Mouse (Mus musculus) left cerebral cortex, adult 2 months (tissue): ENCODE measurements around the gene Eif2ak1. TPM values are rescaled to one million over a fixed set of nuclear protein-coding genes. Genes with fewer than 3 reads are reported as not detected.
"Not testable (repeated sequence)": the region's sequence is repeated elsewhere in the genome, so short reads cannot be mapped to it uniquely, and the experiment has no call there.

Source experiments
- DNase-seq, 2 experiments: peaks; one replicate each; pipeline ENCODE4 v3.0.0; 2021 to 2022; ENCODE audit warnings: low spot score in 2 of 2, mixed read lengths in 1 of 2; ENCODE audit errors: extremely low spot score in 1 of 2
- H3K27ac ChIP-seq: fragments of 200-600 bp; 2 replicates; pipeline ENCODE4 v1.8.1; 2022
- H3K4me3 ChIP-seq: fragments of 200-600 bp; 2 replicates; pipeline ENCODE4 v1.8.1; 2022
- CTCF ChIP-seq: fragments of 200-600 bp; IDR thresholded peaks from 2 replicates; pipeline ENCODE4 v1.8.1; 2022; ENCODE audit warnings: antibody characterized with exemption, mild to moderate bottlenecking, moderate library complexity
- intact Hi-C: fragments of 180-260 bp; cut with DNase I; formaldehyde crosslinking; loops from one replicate; pipeline ENCODE4 v1.15.1; 2025
- long read RNA-seq, 2 experiments: library from polyadenylated mRNA; stranded (forward); transcript quantifications; one replicate each; pipeline ENCODE4 v2.0.0; 2021; ENCODE audit warnings: borderline mapping rate in 2 of 2
- total RNA-seq, 2 experiments: library from RNA; stranded (reverse); gene quantifications; 2 replicates each; pipeline ENCODE4 v1.2.3; 2021

Eif2ak1 gene
- 10 to 100 TPM; 43.6 to 48.3 TPM for total RNA-seq
- long read RNA-seq, experiment 1, full-length matches to known transcripts, result 94 of 119 reads
- long read RNA-seq, experiment 1, partial matches to known transcripts, result 5 of 119 reads
- long read RNA-seq, experiment 1, other reads (novel, unspliced or antisense), result 20 of 119 reads
- long read RNA-seq, experiment 2, full-length matches to known transcripts, result 66 of 90 reads
- long read RNA-seq, experiment 2, partial matches to known transcripts, result 5 of 90 reads
- long read RNA-seq, experiment 2, other reads (novel, unspliced or antisense), result 19 of 90 reads

DNA sequence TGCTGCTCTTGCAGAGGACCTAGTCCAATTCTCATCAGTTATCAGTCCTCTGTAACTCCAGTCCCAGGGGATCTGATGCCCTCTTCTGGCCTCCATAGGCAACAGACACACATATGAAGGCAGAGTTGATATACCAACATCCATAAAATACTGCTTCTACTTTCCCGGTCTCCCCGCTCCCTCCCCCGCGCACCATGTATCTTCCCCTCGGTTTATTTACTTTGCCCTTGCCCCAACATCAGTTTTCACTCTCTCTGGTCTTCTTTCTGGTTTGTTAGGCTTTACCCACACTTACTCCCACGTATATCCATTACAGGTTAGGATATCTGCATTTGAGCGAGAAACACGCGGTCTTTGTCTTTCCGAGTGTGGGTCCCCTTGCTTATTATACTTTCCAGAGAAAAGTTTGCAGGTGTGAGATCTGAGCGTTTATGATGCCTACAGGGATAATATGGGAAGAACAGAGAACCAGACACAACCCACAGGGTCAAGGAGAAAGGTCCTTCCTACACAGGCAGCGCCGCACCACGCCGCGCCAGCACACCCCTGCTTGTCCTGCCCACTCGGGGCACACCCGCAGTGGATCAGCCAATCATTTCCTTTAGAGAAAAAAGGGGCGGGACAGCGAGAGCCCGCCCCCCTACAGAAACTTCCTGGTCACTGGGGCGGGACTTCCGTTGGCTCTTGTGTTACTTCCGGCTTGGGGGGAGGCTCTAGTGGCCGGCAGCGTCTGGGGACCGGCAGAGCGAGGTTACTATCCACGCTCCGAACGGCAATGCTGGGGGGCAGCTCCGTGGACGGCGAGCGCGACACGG, at the start of gene Eif2ak1:
Gene Eif2ak1, plus strand, starts transcription at position 673 of the 815 bp plus-strand sequence.
- peak; percentile 84 to 89 for DNase-seq
- peak within 1 kb of the TSS; percentile 90 for H3K4me3 ChIP-seq
- intact Hi-C loops, result no loop called here
- peak within 1 kb of the TSS; percentile 86 for H3K27ac ChIP-seq
- TF ChIP-seq CTCF, result peak; percentile 54

DNA sequence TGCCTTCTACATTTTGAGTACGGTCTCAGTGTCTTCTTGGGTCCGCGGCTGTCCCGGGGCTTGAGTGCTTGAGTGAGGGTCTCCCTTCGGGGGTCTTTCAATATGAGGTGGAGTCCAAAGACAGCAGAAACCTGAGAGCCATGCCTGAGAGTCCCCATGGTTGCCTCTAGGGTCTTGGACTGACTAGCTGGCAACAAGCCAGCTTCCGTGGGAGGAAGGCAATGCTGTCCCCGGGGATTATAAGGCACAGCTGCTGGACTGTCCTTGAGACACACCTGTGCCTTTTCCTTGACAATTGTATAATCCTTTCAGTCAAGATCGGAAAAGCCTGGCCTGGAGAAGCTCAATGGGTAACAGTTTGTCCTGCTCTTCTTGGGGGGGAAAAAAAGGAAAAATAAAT, 35.6 kb upstream of the Eif2ak1 start:
- no peak for DNase-seq
- Histone ChIP-seq H3K4me3 (no peak overlapping the region), H3K27ac (no peak overlapping the region)
- intact Hi-C loops, result no loop called here
- no peak for TF ChIP-seq CTCF

DNA sequence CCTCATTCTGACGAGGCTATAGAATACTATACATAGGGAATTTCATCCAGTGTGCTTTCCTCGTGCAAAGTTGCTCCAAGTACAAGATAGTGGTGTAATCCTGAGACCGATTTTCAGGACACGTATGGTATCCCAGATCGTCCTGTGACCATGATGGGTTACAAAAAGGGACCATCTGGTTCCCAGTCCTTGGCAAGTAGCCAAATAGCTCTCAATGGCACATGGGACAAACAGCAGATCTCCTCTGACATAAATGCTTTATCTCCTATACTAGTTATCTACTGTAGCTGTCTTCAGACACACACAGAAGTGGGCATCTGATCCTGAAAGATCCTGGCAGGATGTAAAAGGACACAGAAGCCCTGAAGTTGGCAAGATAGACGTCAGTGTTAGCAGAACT, 32.2 kb upstream of the Eif2ak1 start:
- TF ChIP-seq CTCF, result no peak
- no peak overlapping the region for H3K4me3 ChIP-seq
- intact Hi-C loops, result no loop called here
- no peak overlapping the region for H3K27ac ChIP-seq
- DNase-seq, result no peak

DNA sequence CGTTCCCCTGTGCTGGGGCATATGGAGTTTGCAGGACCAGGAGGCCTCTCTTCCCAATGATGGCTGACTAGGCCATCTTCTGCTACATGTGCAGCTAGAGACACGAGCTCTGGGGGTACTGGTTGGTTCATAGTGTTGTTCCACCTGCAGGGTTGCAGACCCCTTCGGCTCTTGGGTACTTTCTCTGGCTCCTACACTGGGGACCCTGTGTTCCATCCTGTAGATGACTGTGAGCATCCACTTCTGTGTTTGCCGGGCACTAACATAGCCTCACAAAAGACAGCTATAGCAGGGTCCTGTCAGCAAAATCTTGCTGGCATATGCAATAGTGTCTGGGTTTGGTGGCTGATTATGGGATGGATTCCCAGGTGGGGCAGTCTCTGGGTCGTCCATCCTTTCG, 16.4 kb upstream of the Eif2ak1 start:
- intact Hi-C loops, H3K4me3 ChIP-seq, H3K27ac ChIP-seq, DNase-seq: not testable (repeated sequence)

DNA sequence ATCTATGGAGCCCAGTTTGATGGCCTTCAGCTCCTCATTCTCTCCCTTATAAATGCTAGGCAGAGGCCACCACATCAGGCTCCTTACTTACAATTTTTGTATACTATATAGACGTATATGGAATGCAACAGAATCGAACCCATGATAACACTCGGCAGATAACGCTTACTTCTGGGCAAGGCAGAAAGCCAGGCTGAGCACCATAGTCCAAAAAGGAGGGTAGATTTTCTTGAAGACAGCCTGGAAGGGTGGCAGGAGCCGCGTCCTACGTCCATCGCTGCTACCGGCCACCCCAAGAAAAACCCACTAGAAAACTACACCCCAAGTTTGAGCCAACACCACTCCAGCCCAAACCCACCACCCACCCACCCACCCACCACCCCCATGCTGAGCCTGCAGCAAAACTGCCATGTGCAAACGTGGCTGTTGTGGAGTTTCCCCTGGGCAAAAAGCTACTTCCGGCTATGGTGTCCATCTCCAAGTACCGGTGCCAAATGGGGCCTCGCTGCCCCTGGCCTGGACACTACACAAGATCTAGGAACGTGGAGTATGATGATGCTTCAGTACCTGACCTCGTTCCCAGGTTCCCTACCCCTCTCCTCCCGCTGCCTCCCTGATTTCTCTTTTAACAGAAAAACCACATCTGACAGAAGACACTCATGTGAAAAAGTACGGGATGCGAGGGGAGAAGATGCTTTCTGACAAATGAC, 13.4 kb upstream of the Eif2ak1 start:
- DNase-seq, result no peak
- Histone ChIP-seq H3K4me3 (no peak overlapping the region), H3K27ac (no peak overlapping the region)
- no peak for TF ChIP-seq CTCF
- intact Hi-C loops, result no loop called here

DNA sequence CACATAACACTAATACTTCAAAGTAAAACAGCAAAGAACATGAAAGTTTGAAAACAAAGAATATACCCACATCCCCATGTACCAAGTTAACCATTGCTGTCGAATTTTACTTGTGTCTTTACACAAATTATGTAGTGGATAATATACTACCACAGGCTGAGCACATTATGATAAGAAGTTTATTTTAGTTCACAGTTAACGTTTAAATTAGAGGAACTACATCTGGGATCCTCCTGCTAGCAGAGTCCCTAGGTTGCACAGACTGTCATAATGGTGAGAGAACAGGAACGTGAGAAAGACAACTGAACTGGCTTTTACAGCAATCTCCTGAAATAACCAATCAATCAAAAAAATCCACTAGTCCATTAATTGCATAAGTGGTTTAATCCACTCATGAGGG, 10.3 kb upstream of the Eif2ak1 start:
- TF ChIP-seq CTCF, result no peak
- H3K4me3 ChIP-seq, result no peak overlapping the region
- intact Hi-C loops, result no loop called here
- DNase-seq, result no peak
- H3K27ac ChIP-seq, result no peak overlapping the region

DNA sequence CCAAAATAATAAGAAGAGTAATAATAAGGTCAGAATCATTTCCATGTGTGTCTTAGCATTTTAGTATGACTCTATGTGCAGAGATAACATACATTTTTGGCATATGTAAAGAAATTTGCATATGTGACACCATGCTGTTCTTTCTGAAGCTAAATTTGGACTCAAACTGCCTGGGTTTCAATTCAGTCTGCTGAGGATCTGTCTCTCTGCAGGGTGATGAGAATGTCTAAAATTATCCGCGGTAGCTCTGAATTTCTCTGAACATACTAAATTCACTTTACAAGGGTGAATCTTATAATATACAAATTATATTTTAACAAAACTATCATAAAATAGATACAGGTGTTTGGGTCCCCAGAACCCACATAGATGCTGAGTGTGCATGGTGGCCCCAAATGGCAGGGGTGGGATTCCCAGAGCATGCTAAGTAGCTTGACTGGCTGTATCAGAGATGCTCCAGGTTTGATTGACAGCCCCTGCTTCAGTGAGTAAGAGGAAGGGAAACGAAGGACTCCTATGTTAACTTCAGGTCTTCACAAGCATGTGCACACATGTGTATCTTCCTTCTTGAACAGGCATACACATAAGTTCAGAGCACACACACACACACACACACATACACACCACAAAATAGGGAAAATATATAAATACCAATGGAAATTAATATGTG, 8.0 kb upstream of the Eif2ak1 start:
- no peak for DNase-seq
- intact Hi-C loops, result no loop called here
- H3K27ac ChIP-seq, result 0 out of 2 replicates have a peak overlapping the region, but pooled peaks have one; percentile 17

DNA sequence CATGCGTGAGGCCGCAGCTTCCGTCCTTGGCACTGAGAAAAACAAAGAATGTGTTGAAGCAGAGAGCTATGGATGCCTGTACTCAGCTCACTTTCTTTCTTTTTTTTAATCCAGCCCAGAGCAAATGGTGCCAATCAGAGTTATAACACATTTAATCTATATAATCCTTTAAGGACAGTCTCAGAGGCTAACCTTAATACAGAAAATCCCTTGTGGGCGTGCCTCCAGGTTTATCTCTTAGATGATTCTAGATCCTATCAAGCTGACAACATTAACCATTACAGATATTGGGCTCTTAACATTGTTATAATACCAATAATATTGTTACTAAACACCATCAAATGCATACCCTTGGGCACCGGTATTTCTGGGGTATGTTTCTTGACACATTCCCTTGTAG, 5.9 kb upstream of the Eif2ak1 start:
- intact Hi-C loops, result no loop called here
- Histone ChIP-seq H3K27ac (no peak overlapping the region), H3K4me3 (no peak overlapping the region)
- DNase-seq, result no peak
- TF ChIP-seq CTCF, result no peak

More for the DNA sequence above, 8.0 kb upstream of the Eif2ak1 start:
- H3K4me3 ChIP-seq, result no peak overlapping the region
- no peak for TF ChIP-seq CTCF

DNA sequence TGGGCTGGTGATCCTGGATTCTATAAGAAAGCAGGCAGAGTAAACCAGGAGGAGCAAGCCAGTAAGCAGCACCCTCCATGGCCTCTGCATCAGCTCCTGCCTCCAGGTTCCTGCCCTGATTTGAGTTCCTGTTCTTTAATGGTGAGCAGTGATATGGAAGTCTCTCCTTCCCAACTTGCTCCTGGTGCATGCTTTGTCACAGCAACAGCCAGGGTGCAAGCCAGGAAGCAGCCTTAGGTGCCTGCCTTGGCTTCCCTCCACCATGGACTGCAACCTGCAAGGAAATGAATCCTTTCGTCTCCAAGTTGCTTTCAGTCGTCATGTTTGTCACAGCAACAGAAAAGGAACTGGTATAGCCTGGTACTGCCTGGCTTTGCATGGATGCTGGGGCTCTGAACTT, 3.0 kb upstream of the Eif2ak1 start:
- DNase-seq, result no peak
- Histone ChIP-seq H3K4me3 (no peak overlapping the region), H3K27ac (no peak overlapping the region)
- no peak for TF ChIP-seq CTCF
- intact Hi-C loops, result no loop called here

DNA sequence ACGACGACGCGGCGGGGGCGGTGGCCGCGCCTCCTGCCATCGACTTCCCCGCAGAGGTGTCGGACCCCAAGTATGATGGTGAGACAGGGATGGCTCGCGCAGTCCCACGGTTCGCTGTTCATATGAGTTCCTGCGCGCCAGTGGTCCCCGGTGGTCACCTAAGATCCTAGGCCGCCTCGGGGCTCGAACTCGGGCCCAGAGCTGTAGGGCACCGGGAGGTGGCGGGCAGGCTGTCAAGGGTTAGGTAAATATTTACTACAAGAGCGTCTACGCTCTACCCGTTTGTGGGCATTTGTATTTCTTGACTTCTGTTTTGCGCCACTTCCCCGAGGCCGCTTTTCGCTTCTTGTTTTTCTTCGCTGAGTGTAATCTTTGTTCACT, 333 bp downstream of the Eif2ak1 start:
- DNase-seq, result no peak
- TF ChIP-seq CTCF, result no peak
- Histone ChIP-seq H3K27ac (peak overlapping the region; percentile 86), H3K4me3 (peak overlapping the region; percentile 90)
- intact Hi-C loops, result no loop called here

DNA sequence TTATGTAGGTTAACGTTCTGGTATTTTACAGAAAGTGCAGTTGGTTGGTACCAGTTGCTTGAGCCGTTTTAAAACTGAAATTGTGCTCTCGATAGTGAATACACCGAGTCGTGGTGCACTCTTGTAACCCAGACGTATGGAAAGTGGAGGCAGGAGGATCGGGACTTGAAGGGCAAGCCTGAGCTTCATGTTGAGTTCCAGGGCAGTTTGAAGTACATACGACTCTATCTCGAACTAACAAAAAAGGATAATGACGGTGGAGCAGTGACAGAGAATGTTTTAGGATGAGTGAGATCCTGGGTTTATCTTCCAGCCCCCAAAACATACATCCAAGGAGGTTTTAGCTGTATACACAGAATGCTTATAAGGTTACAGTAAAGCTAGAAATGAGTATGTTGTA, 873 bp downstream of the Eif2ak1 start:
- TF ChIP-seq CTCF, result no peak
- Histone ChIP-seq H3K27ac (no peak overlapping the region), H3K4me3 (peak overlapping the region; percentile 90)
- DNase-seq, result no peak
- intact Hi-C loops, result no loop called here

DNA sequence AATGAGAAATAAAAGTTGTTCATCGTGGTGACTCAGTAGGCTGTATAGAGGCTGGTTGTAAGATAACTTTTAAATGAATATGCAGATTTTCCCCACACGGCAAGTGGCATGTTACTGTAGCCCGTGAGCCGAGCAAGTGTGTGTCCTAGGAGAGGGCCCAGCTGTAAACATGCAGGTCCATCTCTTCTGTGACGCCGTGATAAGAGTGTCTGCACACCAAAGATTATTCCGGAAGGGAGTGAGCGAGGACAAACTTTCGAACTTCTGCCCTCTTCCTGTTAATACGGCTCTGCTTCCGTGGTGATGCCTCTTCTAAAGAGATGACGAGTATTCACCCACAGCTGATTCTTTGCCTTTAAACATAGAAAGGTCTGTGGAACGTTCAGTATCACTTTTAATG, 1.4 kb downstream of the Eif2ak1 start:
- TF ChIP-seq CTCF, result no peak
- intact Hi-C loops, result no loop called here
- Histone ChIP-seq H3K4me3 (no peak overlapping the region), H3K27ac (no peak overlapping the region)
- DNase-seq, result no peak
